Mouse (Mus musculus) adrenal gland (tissue): ENCODE measurements around the gene Klhl23.
"Not testable (repeated sequence)": the region's sequence is repeated elsewhere in the genome, so short reads cannot be mapped to it uniquely, and the experiment has no call there.

ENCODE experiments used
- intact Hi-C: fragments of 180-260 bp; cut with DNase I; formaldehyde crosslinking; loops from one replicate; pipeline ENCODE4 v1.15.1; 2025
- long read RNA-seq, 2 experiments: library from polyadenylated mRNA; unstranded; transcript quantifications; one replicate each; pipeline ENCODE4 v2.0.0; 2020; ENCODE audit warnings: borderline replicate concordance in 1 of 2; ENCODE audit not compliant: insufficient replicate concordance in 1 of 2

Klhl23 gene
- long read RNA-seq, experiment 1, full-length matches to known transcripts: 2 of 6 reads
- long read RNA-seq, experiment 1, partial matches to known transcripts: 2 of 6 reads
- long read RNA-seq, experiment 1, other reads (novel, unspliced or antisense): 2 of 6 reads
- long read RNA-seq, experiment 2, full-length matches to known transcripts: 3 of 9 reads
- long read RNA-seq, experiment 2, partial matches to known transcripts: 2 of 9 reads
- long read RNA-seq, experiment 2, other reads (novel, unspliced or antisense): 4 of 9 reads

DNA sequence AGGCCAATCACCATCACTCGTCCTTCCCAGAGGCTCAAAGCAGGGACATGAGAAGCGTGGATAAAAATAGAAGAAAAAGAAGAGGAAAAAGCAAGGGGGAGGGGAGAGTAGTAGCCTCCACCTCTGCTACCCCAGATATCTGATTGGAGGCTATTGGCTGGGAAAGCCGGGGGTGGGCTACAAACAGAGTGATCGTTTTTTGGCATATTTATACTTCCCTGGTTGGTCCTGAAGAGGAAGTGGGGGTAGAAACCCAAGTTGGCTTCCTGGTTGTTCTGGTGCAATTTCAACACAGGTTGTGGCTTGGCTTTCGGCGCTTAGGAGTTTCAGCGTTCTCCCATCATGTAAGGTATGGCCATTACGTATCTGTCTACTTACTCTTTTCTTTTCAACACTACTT is at the start of gene Klhl23:
Gene Klhl23 (plus strand): TSS at position 234 of the 400 bp plus-strand sequence.
- intact Hi-C loops: no loop called here

DNA sequence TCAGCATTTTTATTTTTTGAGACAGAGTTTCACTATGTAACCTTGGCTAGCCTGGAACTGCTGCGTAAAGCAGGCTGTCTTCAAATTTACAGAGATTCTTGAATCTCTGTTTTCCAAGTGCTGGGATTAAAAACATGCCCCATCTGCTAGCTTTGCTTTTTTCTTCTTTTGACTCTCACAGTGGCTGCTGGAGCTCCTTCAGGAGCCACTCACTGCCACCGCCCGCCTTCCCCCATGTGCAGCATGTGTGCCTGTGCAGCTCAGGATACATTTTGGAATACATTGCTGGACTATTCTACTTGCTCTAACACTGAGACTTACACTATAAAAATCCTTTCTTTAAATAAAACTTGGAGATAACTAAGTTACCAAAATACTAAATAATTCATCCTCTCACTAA is 48.4 kb upstream of the Klhl23 start:
- intact Hi-C loops: no loop called here

DNA sequence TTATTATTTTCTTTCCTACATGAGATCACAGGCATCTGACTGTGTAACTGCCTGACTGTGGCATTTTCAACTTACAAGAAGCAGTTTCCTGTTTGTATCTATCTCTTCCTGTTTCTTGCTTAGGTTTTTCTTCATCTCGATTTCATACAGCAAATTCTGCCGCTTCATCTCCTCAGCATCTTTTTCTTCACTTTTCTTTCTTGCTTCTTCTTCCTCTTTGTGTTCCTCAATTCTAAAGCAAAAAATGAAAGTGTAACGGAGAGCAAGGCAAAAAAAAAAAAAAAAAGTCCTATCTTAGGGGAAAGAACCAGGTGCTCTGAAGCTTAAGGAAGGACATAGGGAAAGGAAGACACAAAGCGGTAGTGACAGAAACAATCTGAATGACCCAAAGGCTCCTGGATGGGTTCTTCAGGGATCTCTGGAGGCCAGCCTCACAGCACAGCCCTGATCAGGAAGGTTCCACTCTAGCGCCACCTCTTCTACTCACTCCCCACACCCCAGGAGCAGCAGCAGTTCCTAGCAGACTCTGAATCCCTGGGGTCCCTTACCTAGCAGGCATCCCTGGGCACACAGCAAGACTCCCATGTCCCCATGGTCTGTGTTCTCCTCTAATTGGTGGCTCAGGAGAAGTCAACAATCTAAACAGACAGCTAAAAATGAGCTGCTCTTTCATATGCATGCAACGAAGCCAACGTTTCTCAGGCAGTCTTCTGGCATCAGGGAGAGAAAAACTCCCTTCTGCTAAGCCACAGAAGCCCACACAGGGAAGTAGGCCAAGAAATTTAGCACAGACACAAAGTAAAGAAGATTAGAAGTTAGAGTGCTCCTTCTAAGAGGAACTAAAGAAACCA is 43.5 kb upstream of the Klhl23 start:
- intact Hi-C loops: loop anchor here (5.0 kb wide), 1 partner anchor 141 kb away; no protein-coding TSS in a partner anchor

DNA sequence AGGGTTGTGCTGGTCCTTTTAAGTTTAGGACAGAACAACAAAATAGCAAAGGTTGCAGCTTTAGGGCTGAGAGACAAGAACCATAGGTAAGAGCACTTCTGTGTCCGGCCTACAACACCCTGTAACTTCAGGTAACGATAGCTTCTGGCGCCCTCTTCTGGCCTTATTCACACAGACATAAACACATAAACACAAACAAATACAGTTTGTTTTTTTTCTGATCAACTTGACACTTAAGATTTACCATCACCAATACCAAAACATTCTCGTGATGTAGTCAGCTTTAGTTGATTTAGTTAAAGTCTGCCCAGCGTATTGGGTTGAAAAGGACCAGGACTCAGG is 42.9 kb upstream of the Klhl23 start:
- intact Hi-C loops: loop anchor here (5.0 kb wide), 1 partner anchor 142 kb away; no protein-coding TSS in a partner anchor

DNA sequence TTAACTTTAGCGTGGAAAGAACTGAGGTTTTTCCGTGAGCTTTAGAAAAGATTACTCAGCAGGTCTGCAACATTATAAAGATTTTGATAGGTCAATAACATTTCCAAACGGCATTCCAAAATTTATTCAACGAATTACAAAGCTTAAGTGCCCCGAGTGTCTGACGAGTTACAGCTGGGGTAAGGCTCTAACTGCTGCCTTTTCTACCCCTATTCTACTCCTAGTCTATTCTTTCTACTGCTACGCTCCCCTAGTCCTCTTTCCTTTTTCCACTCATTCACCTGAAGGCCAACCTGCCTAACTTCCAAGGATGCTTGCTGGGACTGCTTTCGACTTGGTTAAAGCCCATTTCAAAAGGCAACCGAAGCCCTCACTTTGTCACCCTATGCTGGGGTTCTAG is 32.8 kb upstream of the Klhl23 start:
- intact Hi-C loops: no loop called here

DNA sequence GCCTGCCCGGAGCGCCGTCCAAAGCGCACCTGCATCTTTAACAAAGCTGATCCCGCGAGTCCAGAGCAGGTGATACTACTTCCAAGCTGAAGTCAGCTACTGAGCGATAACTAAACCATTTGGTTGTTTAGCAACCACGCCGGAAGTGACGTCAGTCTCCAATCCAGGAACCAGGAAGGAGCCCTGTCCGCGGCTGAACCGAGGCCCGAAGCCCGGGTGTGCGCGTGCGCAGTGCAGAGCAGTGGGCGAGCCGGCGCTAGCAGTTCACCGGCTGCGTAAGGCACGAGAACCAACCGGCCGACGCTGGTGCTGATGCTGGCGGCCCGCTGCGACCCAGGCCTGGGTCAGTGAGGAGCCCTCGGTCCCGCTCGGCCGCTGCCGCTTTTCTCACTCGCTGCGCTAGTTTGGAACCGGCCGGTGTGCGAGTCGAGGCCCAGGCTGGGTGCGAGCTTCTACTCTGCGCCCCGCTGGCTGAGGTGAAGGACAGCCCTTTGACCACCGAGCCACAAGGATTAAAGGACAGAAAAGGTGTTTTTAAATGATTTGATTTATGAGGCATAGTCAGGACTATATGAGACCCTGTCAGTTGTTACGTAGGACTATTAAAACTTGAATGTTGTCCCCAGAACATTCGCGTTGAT is 32.2 kb upstream of the Klhl23 start, which contains the start of the genes Ccdc173 and Phospho2:
Gene Ccdc173 (minus strand): TSS at position 147 of the 641 bp plus-strand sequence.
Gene Phospho2 (plus strand): TSS at position 195 of the 641 bp plus-strand sequence.
- intact Hi-C loops: no loop called here

DNA sequence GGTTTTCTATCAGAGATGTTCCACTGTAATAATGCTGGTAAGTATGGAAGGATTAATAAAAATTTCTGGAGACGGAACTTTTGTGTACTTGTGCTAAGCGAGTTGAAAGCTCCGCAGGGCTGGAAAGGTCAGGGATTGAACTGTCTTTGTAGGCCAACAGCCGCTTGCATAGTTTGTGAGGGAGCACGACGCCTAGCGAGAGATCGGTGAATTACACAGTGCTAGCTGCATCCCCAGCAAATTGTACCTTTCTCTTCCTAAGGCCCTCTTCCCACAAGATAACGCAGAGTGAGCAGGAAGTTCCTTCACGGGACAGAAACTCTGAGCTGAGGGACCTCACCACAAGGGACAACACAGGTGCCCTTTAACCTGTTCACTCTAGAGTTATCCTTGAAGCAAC is 31.5 kb upstream of the Klhl23 start:
- intact Hi-C loops: no loop called here

DNA sequence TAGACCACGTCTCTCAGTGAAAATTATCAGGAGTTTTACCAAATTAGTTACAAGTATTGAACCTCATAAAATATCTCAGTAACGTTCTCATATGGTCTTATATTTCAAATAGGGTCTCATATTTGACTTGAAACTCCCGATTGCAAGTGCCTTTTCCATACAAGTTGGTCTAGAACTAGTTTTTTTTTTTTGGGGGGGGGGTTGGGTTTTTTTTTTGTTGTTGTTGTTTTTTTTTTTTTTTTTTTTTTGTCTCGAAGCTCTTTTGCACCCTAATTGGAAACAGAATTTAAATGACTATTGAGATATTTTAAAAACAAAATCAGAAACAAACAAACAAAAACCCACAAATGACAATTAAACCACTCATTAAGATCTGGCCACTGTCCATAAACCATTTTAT is 31.0 kb upstream of the Klhl23 start:
- intact Hi-C loops: no loop called here

DNA sequence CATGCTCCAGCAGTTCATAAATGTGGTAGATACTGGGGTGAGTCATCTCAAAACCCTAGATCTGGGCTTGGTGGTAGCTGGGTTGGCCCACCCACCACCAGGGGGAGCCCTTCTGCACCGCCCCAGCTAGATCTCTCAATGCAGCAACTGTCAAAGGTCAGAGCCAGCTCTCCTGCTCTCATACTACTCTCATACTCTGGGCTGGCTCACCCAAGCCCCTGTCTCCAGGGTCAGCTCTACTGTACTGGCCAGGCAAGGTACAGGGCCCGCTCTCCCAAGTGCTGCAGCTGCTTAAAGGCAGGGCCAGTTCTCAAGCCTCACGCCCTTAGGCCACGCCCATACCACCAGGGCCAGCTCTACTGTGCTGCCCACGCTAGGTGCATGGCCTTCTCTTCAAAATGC is 18.8 kb upstream of the Klhl23 start:
- intact Hi-C loops: no loop called here

DNA sequence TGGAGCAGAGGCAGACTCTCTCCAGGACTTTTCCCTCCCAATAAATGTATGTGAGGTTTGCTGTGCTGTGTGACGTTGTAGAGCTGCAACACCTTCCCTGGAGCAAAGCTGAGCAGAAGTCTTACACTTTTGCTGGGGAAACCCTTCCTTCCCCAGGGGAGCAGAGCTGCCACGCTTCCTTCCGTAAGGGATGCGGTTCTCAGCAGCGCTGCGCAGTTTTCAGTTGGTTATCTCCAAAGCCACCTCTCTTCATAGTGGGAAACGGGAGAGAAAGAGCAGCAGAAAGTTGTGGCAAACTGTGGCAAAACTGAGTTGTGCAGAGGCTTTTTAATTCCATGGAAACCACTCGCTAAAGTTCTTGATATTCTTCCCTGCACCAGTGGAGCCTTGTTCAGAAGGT is 18.0 kb upstream of the Klhl23 start:
- intact Hi-C loops: no loop called here

DNA sequence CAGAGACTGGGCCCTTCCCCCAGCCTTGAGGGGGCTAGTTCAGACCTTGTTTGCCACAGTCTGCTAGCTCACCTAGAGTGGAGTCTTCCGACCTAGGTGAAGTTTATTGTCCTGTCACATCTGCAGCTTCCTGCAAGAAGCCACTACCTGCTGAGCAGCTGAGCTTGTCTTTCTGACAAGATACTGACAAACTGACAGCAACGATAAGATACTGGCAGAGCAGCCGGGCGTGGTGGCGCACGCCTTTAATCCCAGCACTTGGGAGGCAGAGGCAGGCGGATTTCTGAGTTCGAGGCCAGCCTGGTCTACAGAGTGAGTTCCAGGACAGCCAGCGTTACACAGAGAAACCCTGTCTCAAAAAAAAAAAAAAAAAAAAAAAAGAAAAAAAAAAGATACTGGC is 17.1 kb upstream of the Klhl23 start:
- intact Hi-C loops: not testable (repeated sequence)

DNA sequence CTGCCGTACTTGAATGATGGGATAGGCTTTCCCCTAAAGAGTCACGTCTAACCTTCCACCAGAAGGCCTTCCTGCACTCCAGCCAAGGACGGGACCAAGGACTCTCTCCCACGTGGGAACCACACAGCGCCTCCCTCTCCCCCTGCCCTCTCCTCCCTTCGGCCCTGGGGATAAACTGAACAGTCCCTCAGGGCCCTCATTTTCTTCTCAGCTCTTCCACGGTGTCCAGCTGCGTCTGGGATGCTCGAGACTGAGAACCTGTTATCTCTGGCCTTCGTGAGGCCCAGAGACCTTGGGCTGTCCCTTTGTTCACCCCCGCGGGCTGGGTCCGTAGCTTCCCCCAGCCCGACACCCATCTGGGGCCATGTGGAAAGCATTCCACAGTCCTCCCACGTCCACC is 11.6 kb upstream of the Klhl23 start:
- intact Hi-C loops: no loop called here

DNA sequence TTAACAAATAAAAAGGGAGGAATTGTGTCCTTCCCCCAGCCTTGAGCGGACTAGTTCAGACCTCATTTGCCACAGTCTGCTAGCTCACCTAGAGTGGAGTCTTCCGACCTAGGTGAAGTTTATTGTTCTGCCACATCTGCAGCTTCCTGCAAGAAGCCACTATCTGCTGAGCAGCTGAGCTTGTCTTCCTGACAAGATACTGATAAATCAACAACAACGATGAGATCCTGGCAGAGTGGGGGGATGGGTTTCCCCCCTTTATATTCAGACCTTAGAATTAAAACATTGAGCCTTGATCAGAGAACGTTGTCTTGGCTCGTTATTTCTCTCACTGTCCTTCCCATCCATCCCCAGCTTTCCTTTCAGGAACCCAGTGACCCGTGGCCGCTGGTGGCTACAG is 10.4 kb upstream of the Klhl23 start:
- intact Hi-C loops: not testable (repeated sequence)

DNA sequence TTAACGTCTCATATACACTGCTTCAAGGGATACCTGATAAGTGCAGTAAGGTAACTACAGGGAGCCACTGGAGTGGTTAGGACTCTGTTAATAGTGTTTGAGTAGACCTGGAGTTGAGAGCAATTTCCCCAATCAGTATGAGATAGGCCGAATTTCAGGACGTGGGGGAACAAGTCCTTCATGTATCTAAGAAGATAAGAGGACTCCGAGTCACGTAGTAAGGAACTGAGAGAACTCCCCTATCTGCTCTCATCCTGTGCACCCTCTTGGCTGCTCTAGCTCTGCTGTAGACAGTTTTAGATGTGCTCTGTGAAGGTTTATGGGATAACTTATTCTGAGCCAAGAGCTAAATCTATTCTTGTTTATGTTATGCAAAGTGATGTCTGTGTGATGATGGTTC is 5.2 kb upstream of the Klhl23 start:
- intact Hi-C loops: no loop called here

DNA sequence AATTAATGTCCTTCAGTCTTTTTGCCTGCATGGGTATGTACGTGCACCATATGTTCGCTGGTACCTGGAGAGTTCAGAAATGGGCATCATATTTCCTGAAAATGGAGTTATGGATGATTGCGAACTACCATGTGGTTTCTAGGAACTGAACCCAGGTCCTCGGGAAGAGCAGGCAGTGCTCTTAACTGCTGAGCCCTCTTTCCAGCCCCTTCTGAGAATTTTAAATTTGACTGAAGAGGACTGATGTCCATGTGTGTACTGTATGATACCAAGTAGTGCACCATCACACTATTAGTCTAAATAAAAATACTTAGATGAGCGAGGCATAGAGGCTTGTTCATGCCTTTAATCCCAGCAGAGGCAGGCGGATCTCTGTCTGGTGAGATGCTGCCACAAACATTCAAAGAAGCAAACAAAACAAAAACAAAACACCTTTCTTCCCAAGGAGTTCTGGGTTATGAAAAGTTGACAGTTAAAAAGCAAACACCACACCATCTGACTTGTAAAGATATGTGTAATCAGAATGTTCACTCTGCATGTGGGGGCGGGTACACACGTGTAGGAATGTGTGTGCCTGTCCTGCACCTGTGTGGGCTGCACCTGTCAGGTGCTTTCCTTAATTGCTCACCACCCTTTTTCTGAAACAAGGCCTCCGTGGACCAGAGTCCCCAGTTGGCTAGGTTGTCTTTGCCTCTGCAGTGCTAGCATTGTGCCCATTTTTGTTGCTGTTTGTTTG is 3.2 kb upstream of the Klhl23 start:
- intact Hi-C loops: no loop called here

DNA sequence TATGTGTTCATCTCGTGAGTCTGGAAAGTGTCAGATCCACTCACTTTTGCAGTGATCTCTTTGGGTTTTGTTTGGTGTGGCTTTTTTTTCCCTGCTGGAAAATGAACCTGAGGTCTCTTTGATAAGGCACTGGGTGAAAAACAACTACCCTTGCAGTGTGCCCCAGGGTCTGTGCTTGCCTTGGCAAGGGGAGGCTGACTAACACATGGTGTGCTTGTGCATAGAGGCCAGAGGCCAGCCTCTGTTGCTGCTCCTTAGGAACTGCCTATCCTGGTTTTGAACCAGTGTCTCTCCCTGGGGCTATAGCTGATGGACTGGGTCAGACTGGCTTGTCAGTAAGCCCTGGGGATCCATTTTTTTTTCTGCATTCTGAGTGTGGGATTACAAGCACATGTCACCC is 1.5 kb upstream of the Klhl23 start:
- intact Hi-C loops: no loop called here

DNA sequence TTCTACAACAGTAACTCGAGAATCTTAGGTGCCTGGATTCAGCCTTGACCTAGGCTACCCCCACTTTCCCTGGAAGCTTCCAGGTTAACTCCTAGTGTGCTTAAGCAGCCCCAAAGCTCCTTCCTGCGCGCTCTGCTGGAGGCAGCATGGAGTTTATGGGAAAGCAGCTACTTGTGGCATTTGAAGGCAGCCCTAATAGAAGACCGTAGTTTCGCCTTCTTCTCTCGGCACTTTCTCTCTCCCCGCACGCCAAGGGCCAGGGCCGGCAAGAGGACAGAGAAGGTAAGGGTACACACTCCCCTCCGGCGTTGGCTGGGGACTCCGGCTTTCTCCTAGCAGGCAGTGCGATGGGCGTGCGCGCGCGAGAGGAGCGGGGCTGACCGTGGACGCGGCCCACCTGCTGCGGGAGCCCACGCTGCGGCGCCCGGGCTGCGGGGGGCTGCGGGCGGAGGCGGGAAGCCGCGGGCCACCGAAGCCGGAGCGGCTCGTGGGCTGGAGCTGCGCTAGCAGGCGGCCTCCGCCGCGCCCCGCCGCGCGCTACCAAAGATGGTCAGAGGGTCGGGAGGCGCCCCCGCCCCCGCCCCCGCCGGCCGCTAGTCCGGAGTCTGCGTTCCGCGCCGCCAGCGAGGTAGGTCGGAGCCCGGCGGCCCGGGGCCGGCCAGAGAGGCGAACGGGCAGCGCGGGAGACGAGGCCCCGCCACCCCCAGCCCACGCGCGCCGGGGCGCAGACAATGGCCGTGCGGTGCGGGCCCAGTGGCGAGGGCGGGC is 801 bp downstream of the Klhl23 start:
- intact Hi-C loops: no loop called here

DNA sequence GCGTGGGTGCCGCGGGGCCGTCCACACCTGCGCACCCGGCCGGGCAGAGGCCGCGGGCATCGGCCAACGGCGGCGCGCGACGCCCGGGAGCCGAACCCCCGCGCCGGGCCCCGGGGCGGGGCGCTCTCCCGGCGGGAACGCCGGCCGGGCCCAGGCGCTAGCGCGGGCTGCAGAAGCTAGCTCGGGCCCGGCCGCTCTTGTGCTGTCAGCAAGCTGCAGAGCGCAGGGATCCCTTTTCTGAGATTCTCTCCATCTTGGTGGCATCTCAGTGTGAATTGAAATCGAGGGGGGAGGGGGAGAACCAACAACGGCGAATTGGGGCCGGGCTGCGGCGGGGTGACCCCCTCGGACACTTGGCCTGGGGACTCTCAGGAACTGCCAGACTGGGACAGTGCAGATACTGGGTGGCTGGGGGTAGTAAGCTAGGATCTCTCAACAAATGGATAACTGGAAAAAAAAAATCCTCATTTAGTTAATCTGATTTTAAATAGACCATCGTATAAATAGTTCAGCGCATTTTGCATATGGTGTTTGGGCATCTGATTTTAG is 1.5 kb downstream of the Klhl23 start:
- intact Hi-C loops: no loop called here

DNA sequence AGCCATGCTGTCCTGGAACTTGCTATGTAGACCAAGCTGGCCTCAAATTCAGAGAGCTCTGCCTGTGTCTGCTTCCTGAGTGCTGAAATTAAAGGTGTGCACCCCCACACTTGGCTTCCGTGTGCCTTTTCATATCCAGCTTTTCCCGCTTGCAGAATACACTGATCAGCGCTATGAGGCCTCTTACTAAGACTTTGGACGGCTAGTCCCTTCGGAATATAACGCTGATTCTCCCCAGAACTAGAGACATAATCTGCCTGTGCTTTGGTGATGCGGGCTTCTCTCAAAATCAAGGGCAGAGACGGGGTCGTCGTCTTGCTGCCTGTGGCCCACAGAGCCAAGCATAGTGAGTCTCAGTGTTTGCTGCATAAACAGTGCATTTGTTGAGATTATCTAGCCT is 4.2 kb downstream of the Klhl23 start:
- intact Hi-C loops: loop anchor here (5.0 kb wide), 1 partner anchor 41 kb away; no protein-coding TSS in a partner anchor

DNA sequence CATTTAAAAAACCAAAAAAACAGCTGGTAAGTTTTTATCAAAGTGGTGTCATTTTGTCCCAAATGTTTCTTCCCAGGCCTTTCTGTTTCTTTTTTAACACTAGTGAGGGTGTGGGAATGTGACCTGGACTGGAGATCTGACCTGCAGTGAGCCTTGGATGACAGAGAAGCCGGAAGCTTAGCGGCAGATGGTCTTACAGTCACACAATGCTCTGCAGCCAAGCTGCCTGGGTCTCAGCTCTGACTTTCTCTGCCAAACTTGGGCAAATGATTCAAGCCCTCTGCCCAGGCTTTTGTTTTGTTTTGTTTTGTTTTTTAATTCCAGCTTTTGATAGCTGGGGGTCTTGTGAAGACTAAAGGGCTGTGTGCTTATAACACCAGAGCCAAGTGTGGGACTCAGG is 4.6 kb downstream of the Klhl23 start:
- intact Hi-C loops: loop anchor here (5.0 kb wide), 1 partner anchor 41 kb away; no protein-coding TSS in a partner anchor
